Mouse (Mus musculus) lung, postnatal 4 days (tissue): ENCODE data around the gene Gm13272.
"Not testable (repeated sequence)": the region's sequence is repeated elsewhere in the genome, so short reads cannot be mapped to it uniquely, and the experiment has no call there.

Source experiments
- DNase-seq, 2 experiments: peaks; one replicate each; pipeline ENCODE4 v3.0.0; 2021

The Gm13272 gene

DNA sequence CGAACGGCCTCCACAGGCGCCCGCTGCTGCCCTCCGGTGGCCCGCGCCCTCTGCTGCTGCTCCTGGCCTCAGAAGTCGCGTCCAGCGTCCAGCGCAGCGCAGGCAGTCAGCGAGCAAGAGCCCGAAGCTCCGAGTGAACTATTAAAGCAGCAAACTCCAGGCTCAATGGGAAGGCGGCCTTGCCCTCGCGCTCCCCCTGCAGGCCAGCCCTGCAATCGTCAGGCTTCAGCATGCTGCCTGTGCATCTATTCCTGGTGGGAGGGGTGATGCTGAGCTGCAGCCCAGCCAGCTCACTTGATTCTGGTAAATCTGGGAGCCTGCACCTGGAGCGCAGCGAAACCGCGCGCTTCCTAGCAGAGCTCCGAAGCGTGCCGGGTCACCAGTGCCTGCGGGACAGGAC is 8.8 kb downstream of the Gm13272 start, which contains the start of gene Gm13277:
Gm13277 (plus strand) TSS at position 231 of the 400 bp plus-strand sequence.
- peak; percentile 82 to 88 for DNase-seq

GRCm38 (mm10) chr4:88791250-88791649 is 11.6 kb downstream of the Gm13272 start, which contains the start of gene Gm13278:
Gm13278 (plus strand) TSS chr4:88791550.
- not testable (repeated sequence) for DNase-seq

GRCm38 (mm10) chr4:88793936-88794675 is 14.5 kb downstream of the Gm13272 start, which contains the start of gene Gm13275:
Gm13275 (plus strand) TSS chr4:88794487.
- DNase-seq, result peak; percentile 77 to 81

- not testable (repeated sequence) for DNase-seq
Measured at GRCm38 (mm10) chr4:88797097-88797496, 17.4 kb downstream of the Gm13272 start, which contains the start of gene Gm13279. Gm13279 (plus strand) TSS chr4:88797397.

DNA sequence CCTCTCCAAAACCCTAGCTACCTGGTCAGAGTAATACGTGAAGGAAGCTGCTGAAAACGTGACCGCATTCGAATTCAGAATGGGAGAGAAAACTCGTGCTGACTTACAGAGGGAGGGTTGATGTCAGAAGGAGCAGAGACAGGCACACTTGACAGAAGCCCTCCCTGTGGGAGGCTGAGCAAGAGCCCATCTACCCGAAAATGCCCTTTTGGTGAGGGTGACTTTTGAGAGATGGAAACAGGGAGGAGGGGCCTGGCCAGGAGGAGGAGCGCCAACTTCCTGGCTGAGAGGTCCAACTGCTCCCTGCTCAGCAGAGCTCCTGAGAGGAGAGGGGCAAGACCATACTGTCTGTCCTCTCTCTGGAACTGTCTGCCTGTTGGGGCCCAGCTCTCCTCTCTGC is 19.7 kb downstream of the Gm13272 start, which contains the start of gene Gm13285:
Gm13285 (plus strand) TSS at position 301 of the 400 bp plus-strand sequence.
- not testable (repeated sequence) for DNase-seq

DNA sequence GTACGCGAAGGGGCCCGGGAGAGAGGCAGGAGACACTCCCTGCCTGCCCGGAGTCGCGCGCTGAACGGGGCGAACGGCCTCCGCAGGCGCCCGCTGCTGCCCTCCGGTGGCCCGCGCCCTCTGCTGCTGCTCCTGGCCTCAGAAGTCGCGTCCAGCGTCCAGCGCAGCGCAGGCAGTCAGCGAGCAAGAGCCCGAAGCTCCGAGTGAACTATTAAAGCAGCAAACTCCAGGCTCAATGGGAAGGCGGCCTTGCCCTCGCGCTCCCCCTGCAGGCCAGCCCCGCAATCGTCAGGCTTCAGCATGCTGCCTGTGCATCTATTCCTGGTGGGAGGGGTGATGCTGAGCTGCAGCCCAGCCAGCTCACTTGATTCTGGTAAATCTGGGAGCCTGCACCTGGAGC is 23.3 kb downstream of the Gm13272 start, which contains the start of gene Gm13287:
Gm13287 (plus strand) TSS at position 301 of the 400 bp plus-strand sequence.
- not testable (repeated sequence) for DNase-seq

GRCm38 (mm10) chr4:88805231-88805630 is 25.6 kb downstream of the Gm13272 start, which contains the start of gene Gm13288:
Gm13288 (plus strand) TSS chr4:88805531.
- DNase-seq, result not testable (repeated sequence)

DNA sequence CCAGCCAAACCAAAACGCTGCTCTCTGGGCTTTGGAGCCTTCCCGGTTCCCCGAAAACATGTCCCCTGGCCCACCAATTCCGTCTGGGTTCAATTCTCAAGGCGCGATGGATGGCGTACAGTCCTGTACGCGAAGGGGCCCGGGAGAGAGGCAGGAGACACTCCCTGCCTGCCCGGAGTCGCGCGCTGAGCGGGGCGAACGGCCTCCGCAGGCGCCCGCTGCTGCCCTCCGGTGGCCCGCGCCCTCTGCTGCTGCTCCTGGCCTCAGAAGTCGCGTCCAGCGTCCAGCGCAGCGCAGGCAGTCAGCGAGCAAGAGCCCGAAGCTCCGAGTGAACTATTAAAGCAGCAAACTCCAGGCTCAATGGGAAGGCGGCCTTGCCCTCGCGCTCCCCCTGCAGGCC is 26.1 kb downstream of the Gm13272 start:
- peak; percentile 55 to 78 for DNase-seq

DNA sequence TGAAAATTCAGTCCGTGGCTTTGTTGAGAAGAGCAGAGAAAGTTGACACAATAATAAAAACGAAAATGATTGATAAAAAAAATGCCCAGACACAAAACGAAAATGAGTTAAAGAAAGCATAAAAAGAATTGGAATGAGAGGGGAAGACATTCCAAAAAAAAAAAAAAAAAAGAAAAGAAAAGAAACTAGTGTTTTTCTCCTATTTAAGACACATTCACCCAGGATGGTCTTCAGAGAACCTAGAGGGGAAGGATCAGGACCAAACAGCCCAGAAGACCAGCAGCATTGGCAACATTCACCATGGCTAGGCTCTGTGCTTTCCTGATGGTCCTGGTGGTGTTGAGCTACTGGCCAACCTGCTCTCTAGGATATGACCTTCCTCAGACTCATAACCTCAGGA is 36.3 kb downstream of the Gm13272 start, which contains the start of gene Ifna7:
Ifna7 (plus strand) TSS at position 301 of the 400 bp plus-strand sequence.
- DNase-seq, result no peak

DNA sequence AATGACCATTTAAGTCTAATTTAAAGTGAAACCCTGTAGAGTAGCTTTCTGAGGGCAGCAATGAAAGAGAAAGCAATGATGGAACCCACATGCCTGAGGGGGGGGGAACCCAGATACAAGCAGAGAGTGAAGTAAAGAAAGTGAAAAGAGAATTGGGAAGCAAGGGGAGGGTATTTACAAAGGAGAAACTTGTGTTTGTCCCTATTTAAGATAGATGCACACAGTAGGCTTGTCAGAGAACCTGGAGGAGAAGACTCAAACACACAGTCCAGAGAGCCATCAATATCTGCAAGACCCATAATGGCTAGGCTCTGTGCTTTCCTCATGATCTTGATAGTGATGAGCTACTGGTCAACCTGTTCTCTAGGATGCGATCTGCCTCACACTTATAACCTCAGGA is 40.0 kb downstream of the Gm13272 start, which contains the start of gene Ifna11:
Ifna11 (plus strand) TSS at position 301 of the 400 bp plus-strand sequence.
- DNase-seq, result no peak

DNA sequence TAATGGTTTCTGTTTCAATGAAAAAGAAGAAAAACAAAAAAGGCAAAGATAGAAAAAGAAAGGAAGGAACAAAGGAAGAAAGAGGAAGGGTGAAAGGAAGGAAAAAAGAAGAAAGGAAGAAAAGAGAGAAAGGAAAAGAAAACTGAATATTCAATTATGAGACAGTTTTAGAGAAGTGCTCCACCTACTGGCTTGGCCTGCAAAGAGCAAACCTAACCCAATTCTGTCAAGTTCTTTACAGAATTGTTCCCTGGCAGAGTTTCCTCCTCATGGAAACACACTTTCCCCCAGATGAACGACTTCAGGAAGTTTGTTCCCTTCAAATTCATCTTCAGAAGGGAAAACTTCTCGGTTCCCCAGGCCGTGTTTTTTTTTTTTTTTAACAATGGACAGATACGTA is 43.3 kb downstream of the Gm13272 start:
- DNase-seq, result no peak

DNA sequence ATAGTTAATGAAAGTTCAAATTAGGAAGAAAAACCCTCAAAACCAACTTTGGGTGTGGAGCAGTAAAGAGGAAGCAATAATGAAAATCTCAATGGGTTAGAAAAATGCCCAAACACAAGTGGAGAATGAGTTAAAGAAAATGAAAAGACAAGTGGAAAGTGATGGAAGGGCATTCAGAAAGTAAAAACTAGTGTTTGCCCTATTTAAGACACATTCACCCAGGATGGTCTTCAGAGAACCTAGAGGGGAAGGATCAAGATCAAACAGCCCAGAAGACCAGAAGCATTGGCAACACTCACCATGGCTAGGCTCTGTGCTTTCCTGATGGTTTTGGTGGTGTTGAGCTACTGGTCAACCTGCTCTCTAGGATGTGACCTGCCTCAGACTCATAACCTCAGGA is 47.5 kb downstream of the Gm13272 start, which contains the start of gene Ifna6:
Ifna6 (plus strand) TSS at position 301 of the 400 bp plus-strand sequence.
- not testable (repeated sequence) for DNase-seq
